Mouse (Mus musculus) heart, embryonic 11.5 days (tissue): ENCODE results near the gene Nadk. TPM values are rescaled to one million over a fixed set of nuclear protein-coding genes. Genes with fewer than 3 reads are reported as not detected.

ENCODE experiments used
- ATAC-seq: fragments of 200-750 bp; cut with Nextera tagmentation; replicated peaks from 2 replicates; pipeline ENCODE4 v1.8.0; 2017; ENCODE audit warnings: moderate library complexity; ENCODE audit not compliant: insufficient number of reproducible peaks, low FRiP score, low TSS enrichment
- H3K27ac ChIP-seq: fragments of 300-500 bp; sonication (generic); 2 replicates; pipeline ENCODE4 v1.5.1; 2014; ENCODE audit warnings: mild to moderate bottlenecking, low read depth, low read length
- H3K27me3 ChIP-seq: fragments of 300-500 bp; sonication (generic); 2 replicates; pipeline ENCODE4 v1.6.1; 2014; ENCODE audit warnings: mild to moderate bottlenecking, low read length, mixed read lengths; ENCODE audit not compliant: control insufficient read depth, insufficient read depth
- H3K36me3 ChIP-seq: fragments of 300-500 bp; sonication (generic); 2 replicates; pipeline ENCODE4 v1.6.1; 2014; ENCODE audit warnings: mild to moderate bottlenecking, low read length, moderate library complexity, mixed read lengths; ENCODE audit not compliant: control insufficient read depth, insufficient read depth
- H3K4me1 ChIP-seq: fragments of 300-500 bp; sonication (generic); 2 replicates; pipeline ENCODE4 v1.6.1; 2014; ENCODE audit warnings: low read length; ENCODE audit not compliant: control insufficient read depth, insufficient read depth
- H3K4me2 ChIP-seq: fragments of 300-500 bp; sonication (generic); 2 replicates; pipeline ENCODE4 v1.6.1; 2014; ENCODE audit warnings: mild to moderate bottlenecking, moderate library complexity
- H3K4me3 ChIP-seq: fragments of 300-500 bp; sonication (generic); 2 replicates; pipeline ENCODE4 v1.5.1; 2014; ENCODE audit warnings: low read depth, low read length
- H3K9ac ChIP-seq: fragments of 300-500 bp; sonication (generic); 2 replicates; pipeline ENCODE4 v1.6.1; 2014; ENCODE audit warnings: mild to moderate bottlenecking, low read depth, low read length, moderate library complexity
- H3K9me3 ChIP-seq: fragments of 300-500 bp; sonication (generic); replicated peaks from 2 replicates; pipeline ENCODE4 v1.6.1; 2016; ENCODE audit warnings: low read length; ENCODE audit not compliant: control insufficient read depth
- WGBS: fragments of 180-500 bp; shearing (Covaris S2); extraction: QIAGEN DNeasy Blood & Tissue Kit; methylation state at CpG from one replicate; pipeline ENCODE4 v1.1.7; 2014; ENCODE audit not compliant: insufficient replicate concordance; 5-methylcytosine and 5-hydroxymethylcytosine counted together
- polyA plus RNA-seq: library from polyadenylated mRNA; unstranded; fragments of >200 nt; fragmentation: Nextera tagmentation; extraction: Ambion mirVana; gene quantifications from 2 replicates; pipeline ENCODE4 v1.2.1, GENCODE M21; 2014

The Nadk gene
- polyA plus RNA-seq, 1 experiment from 2014 or later, result 58.6 TPM

DNA sequence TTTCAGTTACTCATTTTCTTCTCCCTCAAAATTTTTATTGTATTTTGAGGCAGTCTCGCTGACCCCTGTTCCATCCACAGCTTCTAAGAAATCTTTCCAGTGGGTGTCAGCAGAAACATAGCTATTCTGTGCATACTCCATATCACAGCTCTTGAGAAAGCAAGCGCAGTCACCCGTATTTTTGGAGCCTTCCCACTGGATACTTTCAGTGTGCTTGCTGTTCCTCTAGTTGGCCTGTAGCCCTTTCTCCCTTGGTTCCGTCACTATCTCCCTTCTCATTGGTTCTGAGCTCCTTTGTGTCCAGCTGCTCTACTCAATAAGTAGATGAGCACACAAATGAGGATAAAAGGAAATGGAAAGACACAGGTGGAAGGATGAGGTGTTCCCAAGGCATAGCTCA is 11.1 kb upstream of the Nadk start:
- H3K9me3 ChIP-seq, result no peaks in the 10 kb centered on the region
- ATAC-seq, result no peak
- H3K36me3 ChIP-seq, result peaks cover 43% of the 10 kb centered on the region
- no peak overlapping the region for H3K4me3 ChIP-seq
- H3K4me1 ChIP-seq, result no peaks in the 10 kb centered on the region
- no peak overlapping the region for H3K27ac ChIP-seq
- no peak overlapping the region for H3K9ac ChIP-seq
- H3K4me2 ChIP-seq, result no peak overlapping the region
- WGBS, result 92% methylated on average over 4 of the region's 4 CpGs
- H3K27me3 ChIP-seq, result no peaks in the 10 kb centered on the region

DNA sequence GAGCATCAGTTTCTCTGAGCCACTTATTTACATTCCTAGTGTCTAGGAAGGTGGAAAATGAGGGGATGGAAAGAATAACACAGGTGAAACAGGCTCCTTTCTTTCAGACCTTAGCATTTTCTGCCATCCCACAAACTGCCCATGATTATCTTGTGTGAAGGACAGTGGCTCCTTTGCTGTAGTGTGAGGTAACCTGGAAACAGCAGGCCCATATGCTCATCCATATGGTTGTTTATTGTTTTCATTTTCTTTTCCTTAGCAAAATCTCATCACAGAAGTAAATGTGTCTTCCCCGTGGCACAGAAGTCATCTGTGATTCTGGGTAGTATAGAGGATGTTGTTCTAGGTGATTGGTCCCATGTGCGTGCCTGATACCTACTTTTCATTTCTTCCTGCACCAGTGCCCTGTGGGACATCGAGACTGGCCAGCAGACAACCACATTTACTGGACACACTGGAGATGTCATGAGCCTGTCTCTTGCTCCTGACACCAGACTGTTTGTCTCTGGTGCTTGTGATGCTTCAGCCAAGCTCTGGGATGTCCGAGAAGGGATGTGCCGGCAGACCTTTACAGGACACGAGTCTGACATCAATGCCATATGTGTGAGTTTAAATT is 9.2 kb upstream of the Nadk start:
- H3K27me3 ChIP-seq, result no peaks in the 10 kb centered on the region
- H3K9ac ChIP-seq, result no peak overlapping the region
- no peaks in the 10 kb centered on the region for H3K4me1 ChIP-seq
- H3K4me2 ChIP-seq, result no peak overlapping the region
- H3K36me3 ChIP-seq, result peaks cover 46% of the 10 kb centered on the region
- no peak overlapping the region for H3K27ac ChIP-seq
- H3K9me3 ChIP-seq, result no peaks in the 10 kb centered on the region
- no peak for ATAC-seq
- no peak overlapping the region for H3K4me3 ChIP-seq
- 94% methylated on average over 6 of the region's 6 CpGs for WGBS

DNA sequence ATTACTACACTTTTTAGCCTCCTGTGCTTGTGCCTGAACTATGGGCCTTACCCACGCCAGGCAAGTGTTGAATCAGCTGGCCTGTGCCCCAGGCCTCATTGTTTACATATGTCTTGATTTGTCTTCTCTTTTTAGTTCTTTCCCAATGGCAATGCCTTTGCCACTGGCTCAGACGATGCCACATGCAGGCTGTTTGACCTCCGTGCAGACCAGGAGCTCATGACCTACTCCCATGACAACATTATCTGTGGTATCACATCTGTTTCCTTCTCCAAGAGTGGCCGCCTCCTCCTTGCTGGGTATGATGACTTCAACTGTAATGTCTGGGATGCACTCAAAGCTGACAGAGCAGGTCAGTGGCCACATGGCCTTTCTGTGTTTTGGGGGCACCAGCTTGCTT is 7.3 kb upstream of the Nadk start:
- H3K4me3 ChIP-seq, result no peak overlapping the region
- ATAC-seq, result no peak
- peaks cover 43% of the 10 kb centered on the region for H3K36me3 ChIP-seq
- no peak overlapping the region for H3K4me2 ChIP-seq
- H3K9me3 ChIP-seq, result no peaks in the 10 kb centered on the region
- WGBS, result 61% methylated on average over 4 of the region's 4 CpGs
- H3K27ac ChIP-seq, result no peak overlapping the region
- no peak overlapping the region for H3K9ac ChIP-seq
- H3K4me1 ChIP-seq, result no peaks in the 10 kb centered on the region
- H3K27me3 ChIP-seq, result no peaks in the 10 kb centered on the region

DNA sequence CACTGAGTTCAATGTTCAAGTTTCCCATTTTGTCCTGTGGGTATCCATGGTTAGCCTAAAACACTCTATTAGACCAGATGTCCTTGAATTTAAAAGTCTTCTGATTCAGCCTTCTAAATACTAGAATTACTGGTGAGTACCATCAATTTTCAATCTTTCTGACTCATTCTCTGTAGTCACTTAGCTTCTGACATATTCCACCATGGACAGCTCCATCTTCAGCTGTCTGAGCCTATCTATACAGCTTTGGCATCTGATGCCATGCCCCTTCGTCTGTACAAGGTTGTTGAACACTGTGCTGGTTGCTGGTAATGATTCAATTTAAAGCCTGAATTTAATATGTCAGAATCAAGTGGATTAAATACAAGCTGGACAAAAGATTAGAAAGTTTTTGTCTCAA is 6.7 kb upstream of the Nadk start:
- no peaks in the 10 kb centered on the region for H3K27me3 ChIP-seq
- WGBS, result 64% methylated on average over 1 of the region's 1 CpGs
- no peak overlapping the region for H3K9ac ChIP-seq
- ATAC-seq, result no peak
- H3K9me3 ChIP-seq, result no peaks in the 10 kb centered on the region
- H3K36me3 ChIP-seq, result peaks cover 44% of the 10 kb centered on the region
- H3K27ac ChIP-seq, result no peak overlapping the region
- H3K4me2 ChIP-seq, result no peak overlapping the region
- H3K4me3 ChIP-seq, result no peak overlapping the region
- H3K4me1 ChIP-seq, result 0 out of 2 replicates have a peak, but pooled peaks cover 1% of the 10 kb centered on the region

DNA sequence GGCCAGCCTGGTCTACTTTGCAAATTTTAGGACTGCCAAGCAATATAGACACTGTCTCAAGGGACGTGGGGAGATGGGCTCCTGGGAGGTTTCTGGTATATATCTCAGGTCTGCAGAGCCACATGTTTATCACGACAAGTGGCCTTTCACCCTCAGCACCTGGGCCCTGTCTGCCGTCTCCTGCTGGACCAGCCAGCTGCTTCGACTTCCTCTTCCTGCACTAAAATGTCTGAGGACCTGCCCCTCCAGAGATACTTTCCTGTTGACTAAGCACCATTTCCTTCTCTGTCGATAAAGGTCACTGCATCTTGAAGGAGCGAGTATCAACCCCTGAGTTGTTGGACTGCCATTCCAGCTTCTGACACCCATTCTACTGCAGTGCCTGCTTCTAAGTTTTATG is 2.7 kb upstream of the Nadk start:
- Histone ChIP-seq H3K9me3 (no peaks in the 10 kb centered on the region), H3K27ac (no peak overlapping the region), H3K9ac (no peak overlapping the region), H3K27me3 (no peaks in the 10 kb centered on the region), H3K4me3 (no peak overlapping the region), H3K4me2 (no peak overlapping the region), H3K4me1 (peaks cover 22% of the 10 kb centered on the region), H3K36me3 (peaks cover 22% of the 10 kb centered on the region)
- WGBS, result 45% methylated on average over 6 of the region's 6 CpGs
- no peak for ATAC-seq

DNA sequence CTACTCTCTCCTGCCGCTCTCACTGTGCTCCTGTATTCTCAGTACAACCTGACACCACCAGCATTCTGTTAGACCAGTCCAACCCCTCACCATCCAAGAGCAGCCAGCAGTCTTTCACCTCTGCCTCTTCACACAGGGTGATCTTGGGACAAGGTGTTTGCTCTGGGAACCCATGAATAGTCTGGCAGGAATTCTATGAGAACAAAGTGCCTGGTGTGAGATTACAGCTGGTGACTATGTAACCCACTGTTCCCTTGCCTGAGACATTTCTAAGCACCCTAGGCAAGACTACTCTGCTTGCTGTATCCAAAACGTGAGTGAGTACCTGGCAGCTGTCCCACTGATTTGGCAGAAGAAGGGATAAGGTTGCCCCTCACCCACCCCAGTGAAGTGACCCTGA is 1.2 kb upstream of the Nadk start:
- Histone ChIP-seq H3K4me1 (peaks cover 31% of the 10 kb centered on the region), H3K27ac (0 out of 2 replicates have a peak overlapping the region, but pooled peaks have one; percentile 38), H3K4me3 (no peak overlapping the region), H3K36me3 (peaks cover 9% of the 10 kb centered on the region), H3K9me3 (no peaks in the 10 kb centered on the region), H3K4me2 (no peak overlapping the region), H3K9ac (no peak overlapping the region), H3K27me3 (no peaks in the 10 kb centered on the region)
- 60% methylated on average over 2 of the region's 2 CpGs for WGBS
- no peak for ATAC-seq

DNA sequence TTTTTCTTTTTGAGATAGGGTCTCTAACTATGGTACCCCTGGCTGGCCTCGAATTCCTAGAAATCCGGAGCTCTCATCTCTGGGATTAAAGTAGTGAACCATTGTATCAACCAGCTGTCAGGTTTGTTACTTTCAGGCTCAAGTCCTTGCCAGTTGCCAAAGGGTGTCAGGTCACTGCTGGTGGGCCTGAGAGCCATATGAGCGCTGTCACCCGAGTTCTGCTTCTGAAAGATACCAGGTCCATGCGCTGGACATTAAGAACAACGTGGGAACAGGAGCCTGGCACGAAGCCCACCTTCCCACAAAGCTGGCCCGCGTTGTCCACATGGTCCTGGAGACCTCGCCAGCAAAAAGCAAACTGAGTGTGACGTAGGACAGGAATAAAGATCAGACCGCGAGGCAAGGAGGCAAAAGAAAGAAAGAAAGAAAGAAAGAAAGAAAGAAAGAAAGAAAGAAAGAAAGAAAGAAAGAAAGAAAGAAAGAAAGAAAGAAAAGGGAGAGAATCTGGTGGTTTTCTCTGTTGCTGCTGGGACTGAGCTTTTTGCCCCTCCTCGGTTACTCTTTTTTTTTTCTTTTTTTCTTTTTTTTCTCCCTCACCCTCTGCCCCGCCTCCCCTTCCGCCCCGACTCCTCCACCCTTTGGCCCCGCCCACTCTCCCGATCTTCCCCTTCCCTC is 684 bp downstream of the Nadk start:
- ATAC-seq, result peak; percentile 46; the same call in 1 of the 2 replicates
- Histone ChIP-seq H3K9ac (peak overlapping the region; percentile 12), H3K4me1 (peaks cover 36% of the 10 kb centered on the region), H3K36me3 (peaks cover 2% of the 10 kb centered on the region; the same call in 1 of the 2 replicates), H3K9me3 (no peaks in the 10 kb centered on the region), H3K27ac (peak overlapping the region; percentile 79), H3K4me3 (peak overlapping the region; percentile 57), H3K27me3 (no peaks in the 10 kb centered on the region), H3K4me2 (peak overlapping the region; percentile 84)
- WGBS, result 3% methylated on average over 19 of the region's 19 CpGs

DNA sequence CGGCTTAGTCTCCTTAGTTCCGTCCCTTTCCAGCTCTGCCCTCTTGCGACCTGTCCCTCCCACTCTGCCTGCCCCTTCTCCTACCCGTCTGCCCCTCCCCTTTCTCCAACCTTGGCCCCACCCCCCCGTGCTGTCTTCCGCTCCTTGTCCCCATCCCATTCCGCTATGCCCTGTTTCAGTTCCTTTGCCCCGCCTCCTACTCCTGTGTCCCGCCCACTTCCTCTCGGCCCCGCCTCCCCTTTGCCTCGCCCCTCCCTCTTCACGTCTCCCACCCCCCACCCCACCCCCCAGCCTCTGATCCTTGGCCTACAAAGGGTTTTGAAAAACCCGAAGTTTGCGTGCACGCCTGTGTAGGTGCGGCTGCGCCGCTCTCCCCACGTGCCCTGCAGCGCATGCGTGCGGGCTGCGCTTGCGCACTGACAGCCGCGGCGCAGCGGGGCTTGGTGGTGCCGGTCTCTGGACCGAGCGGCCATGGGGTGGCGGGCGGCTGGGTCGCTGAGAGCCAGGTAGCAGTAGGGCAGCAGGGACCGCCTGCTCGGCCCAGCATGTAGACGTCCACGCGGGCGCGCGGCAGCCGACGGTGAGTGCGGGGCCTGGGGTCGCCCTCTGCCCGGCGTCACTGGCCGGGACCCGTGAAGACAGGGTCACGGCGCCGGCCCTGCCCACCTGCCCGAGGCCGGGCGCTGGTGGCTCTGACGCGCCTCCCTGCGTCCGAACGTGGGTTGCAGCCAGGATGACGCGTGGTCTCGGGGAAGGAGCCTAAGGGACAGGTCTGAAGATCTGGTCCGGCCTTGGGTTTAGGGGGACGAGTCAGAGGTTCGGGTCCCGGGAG is 1.4 kb downstream of the Nadk start:
- H3K4me3 ChIP-seq, result peak overlapping the region; percentile 57
- peak; percentile 95 for ATAC-seq
- no peaks in the 10 kb centered on the region for H3K27me3 ChIP-seq
- peak overlapping the region; percentile 84 for H3K4me2 ChIP-seq
- under 1% methylated on average over 69 of the region's 69 CpGs for WGBS
- H3K9ac ChIP-seq, result peak overlapping the region; percentile 82
- H3K9me3 ChIP-seq, result no peaks in the 10 kb centered on the region
- peak overlapping the region; percentile 79 for H3K27ac ChIP-seq
- peaks cover 2% of the 10 kb centered on the region; the same call in 1 of the 2 replicates for H3K36me3 ChIP-seq
- peaks cover 38% of the 10 kb centered on the region for H3K4me1 ChIP-seq
